Mouse (Mus musculus) A20 (cell line): ENCODE data around the gene Rab34.
"Not testable (repeated sequence)": the region's sequence is repeated elsewhere in the genome, so short reads cannot be mapped to it uniquely, and the experiment has no call there.

Experiments used
- DNase-seq: peaks from one replicate; pipeline ENCODE4 v3.0.0-alpha.2; 2011; ENCODE audit warnings: low read depth, low spot score

The Rab34 gene

DNA sequence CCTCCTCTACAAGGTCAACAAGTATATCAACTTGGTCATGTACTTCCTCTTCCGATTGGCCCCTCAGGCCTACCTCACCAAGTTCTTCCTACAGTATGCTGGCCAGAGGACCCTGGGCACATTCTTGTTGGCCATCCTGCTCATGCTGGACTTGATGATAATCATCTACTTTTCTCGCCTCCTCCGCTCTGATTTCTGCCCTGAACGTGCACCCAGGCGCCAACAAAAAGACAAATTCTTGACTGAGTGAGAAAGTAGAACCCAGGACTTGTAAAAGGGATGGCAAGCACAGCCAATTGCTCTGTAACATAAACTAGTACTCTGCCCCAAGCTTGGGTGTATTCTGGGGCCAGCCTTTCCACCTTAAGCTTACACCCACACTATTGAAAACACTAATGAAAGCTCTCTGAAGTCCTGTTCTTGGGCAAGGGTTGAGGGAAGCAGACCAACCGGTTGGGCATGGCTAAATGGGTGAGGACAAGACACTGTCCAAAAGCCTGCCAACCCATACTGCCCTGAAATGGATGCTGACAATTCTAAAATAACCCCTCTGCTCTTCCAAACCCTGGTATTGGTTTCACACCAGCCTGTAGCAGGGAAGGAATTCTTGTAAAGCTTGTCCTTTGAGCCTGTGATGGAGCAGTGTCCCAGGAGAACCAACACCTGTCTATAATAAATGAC lies 8.0 kb upstream of the Rab34 start:
- DNase-seq = peak; percentile 52

DNA sequence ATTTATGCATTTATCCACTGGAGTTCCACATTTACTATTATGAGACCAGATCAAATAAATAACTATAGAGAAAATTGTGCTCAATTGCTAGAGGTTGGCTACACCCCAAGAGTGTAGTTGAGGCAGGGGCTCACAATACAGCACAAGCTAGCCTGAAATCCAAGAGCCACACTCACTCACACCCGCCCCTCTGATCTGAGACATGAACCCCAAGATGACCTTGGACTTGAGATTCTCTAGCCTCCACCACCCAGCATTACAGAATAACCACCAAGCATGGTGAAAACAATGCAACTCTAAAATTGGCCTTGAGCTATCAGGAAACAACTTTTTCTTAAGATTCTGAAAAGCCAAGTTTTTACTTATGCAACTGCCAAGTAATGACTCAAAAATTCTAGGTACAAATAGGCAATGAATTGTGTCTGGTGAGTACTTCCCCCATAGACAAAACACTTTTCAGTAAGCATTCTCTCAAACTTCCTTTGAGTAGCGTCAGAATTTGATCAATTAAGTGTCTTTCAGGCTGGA lies 6.3 kb upstream of the Rab34 start:
- DNase-seq = no peak

DNA sequence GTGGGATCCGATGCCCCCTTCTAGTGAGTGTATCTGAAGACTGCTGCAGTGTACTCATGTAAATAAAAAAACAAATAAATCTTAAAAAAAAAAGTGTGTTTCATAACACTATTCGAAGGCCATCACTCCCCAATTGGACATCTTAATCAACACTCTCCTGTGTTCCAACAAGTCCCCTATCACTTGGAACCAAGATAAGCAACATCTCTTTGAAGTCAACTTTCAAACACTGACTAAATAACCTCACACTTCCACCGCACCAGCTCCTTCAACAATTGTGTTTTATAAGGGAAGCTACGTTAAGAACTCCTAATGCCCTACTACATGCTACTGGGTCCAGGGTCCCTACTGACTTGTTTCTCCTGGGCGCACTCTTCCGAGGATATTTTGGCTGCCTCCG lies 5.8 kb upstream of the Rab34 start:
- DNase-seq = peak; percentile 30

DNA sequence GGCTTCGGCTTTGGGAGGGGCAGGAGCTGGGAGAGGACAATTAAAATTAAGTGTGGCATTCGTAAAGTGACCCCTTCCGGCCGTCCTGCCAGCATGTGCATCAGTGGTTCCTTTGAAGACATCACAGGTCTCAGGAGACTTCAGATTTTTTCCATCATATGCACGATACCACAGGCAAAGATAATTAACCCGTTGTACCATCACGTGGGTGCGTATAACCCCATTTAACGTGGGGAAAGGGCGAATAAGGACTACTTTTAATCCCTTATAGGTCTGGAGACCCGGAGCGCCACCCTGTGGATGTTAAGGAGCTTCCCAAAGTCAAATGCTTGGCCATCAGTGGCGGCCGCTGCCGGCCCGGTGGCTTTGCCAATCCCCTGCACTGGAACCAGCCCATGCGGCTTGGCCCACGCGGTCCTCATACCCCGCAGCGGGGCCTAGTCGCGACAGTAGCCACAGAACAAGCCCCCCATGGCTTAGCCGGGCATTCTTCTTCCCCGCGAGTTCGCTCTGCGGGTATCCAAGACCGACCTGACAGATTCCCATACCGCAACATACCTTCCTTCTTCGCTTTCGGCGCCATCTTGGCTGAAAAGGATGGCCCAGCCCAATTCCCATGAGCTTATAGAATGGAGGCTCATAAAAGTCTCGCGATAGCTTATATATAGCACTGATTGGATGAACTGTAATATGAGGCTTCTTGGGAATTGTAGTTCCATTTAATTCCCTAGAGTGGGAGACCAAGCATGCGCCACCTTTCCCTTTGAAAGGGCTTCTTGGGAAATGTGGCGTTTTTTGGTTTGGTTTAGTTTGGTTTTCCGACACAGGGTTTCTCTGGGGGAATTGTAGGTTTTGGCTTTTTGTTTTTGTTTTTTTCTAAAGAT lies 5.0 kb upstream of the Rab34 start, which contains the start of gene Rpl23a:
Rpl23a (minus strand) TSS at position 624 of the 884 bp plus-strand sequence.
- peak; percentile 91 for DNase-seq

DNA sequence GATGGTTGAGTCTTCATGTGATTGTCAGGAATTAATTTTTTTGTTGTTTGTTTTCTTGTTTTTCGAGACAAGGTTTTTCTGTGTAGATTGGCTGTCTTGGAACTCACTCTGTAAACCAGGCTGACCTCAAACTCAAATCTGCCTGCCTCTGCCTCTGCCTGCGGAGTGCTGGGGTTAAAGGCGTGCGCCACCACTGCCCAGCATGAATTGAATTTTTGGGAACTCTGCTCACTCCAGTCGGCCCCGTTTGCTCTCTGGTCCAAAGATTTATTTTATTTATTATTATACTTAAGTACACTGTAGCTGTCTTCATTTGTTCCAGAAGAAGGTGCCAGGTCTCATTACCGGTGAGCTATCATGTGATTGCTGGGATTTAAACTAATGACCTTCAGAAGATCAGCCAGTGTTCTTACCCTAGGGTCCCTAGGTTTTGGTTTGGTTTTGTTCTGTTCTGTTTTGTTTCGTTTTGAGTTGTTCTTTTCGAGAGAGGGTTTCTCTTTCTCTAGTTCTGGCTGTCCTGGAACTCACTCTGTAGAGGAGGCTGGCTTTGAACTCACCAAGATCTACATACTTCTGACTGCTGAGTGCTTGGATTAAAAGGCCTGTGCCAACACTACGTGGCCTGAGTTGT lies 4.2 kb upstream of the Rab34 start:
- peak; percentile 46 for DNase-seq

DNA sequence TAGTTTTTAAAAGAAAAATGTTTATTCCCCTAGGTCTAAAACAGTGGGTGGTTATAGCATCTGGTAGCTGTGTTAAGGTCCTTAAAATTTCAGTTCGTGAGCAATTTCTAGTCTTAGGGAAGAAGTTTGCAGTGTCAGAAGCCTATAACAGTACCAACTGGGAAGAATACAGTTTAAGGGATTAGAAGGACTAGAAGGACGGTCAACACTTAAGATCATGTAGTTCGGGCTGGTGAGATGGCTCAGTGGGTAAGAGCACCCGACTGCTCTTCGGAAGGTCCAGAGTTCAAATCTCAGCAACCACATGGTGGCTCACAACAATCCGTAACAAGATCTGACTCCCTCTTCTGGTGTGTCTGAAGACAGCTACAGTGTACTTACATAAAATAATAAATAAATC lies 3.5 kb upstream of the Rab34 start:
- DNase-seq = not testable (repeated sequence)

DNA sequence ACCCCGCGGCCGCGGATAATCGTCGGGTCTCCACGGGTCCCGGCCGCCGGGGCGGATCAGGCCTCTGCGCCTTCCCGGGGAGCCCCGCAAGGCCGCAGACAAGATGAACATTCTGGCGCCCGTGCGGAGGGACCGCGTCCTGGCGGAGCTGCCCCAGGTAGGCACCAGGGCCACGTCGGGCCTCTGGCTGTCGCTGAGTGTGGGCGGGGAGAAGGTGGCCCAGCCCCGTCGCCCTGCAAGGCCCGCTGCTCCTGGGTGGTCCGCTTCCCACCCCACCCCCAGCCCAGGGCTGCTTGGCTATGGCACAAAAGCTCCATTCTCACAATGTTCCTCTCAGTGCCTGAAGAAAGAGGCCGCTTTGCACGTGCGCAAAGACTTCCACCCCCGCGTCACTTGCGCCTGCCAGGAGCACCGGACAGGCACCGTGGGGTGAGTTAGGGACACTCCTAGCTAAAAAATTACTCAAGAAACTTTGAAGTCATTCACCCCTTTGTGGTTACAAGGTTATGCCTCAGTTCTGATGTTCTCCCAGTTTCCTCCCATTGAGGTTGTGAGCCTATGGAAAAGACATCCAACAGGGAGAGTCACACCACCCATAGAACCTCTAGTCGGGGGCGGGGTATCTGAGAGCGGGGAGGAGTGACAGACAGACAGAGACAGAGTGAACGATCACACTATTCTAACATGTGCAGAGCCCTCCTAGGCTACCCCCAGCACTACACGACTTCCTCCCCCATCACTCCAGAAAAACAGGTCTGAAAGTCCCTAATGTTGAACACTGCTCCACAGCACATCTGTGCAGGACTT lies 1.2 kb downstream of the Rab34 start:
- DNase-seq = no peak

DNA sequence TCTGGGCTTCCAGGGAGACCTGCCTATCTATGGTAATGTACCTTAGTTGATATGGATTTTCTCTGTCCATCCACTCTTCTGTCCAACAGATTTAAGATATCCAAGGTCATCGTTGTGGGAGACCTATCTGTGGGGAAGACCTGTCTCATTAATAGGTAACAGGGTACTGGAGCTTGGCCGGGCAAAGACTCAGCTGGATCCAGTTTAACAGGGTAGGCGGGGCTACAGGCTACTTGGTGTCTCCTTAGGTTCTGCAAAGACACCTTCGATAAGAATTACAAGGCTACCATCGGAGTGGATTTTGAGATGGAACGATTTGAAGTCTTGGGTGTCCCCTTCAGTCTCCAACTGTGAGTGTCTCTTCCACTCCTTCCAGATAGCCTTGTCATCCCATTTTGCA lies 1.8 kb downstream of the Rab34 start:
- DNase-seq = no peak

DNA sequence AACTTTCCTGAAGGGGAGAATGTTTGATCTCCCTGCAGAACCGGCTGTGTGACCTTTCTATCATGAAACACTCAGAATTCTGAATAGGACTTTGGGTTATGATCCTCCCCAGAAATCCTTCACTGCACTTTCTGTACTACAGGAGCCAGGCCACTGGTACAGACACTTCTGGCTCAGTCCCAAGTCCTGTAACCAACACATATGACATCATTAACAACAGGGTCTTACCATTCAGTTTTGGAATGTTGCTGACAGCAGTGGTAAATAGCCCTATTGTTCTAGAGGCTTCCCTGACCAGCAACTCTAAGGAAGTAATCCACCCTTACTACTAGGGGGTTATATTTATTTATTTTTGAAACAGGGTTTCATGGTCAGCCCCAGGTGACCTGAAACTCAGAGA lies 4.9 kb downstream of the Rab34 start, which contains the start of gene Proca1:
Proca1 (plus strand) TSS at position 280 of the 400 bp plus-strand sequence.
- no peak for DNase-seq

DNA sequence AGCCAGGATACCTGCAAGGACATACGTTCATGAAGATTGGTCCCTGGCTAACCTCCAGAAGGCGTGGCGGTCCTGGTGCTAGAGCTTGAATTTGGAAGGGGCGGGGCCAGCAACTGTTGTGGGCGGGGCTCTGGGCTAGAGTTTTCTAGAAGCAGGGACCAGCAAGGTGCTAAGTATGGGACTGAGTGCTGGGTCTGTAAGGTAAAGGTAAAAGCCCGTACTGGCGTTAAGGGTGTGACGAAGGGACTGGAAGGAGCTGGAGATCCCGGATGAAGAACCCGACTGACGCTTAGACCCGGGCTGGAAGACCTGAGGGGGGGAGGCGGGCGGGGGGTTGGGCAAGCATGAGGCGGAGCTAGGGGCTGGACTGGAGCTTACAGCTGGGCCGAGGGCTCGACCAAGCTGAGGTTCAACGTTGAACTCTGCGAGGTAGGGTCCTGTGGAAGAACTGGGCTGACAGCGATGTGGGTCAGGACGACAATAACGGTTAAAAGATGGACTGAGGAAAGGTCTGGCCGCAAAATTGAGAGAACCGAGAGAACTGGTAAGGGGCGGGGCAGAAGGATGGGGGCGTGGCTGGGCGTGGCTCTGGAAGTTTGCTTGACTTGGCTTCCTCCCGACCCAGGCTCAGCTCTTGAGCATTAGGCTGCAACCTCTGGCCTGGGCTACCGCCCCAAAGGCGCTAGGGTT lies 6.3 kb downstream of the Rab34 start:
- DNase-seq = peak; percentile 91

DNA sequence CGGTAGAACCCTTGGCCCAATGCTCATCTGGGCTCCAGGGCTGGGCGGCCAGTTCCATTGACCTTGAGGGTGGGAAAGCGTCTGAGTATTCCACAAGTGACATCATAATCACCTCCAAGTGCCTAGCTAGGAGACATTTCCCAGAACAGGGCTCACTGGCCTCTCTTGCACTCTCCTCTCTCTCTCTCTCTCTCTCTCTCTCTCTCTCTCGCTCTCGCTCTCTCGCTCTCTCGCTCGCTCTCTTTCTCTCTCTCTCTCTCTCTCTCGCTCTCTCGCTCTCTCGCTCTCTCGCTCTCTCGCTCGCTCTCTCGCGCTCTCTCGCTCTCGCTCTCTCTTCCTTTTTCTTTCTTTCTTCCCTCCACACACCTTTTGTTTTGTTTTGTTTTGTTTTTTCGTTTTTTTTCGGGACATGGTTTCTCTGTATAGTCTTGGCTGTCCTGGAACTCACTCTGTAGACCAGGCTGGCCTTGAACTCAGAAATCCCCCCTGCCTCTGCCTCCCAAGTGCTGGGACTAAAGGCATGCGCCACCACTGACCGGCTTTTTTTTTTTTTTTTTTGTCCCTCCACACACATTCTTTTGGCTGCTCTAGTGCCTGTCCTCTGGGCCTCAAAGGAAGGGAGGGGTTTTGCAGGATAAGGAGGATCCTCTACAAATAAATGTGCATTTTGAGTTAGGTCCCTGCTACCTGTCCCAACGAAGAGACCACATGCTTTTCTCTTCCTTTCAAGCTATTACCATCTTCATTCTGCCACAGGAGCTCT lies 7.1 kb downstream of the Rab34 start:
- no peak for DNase-seq

DNA sequence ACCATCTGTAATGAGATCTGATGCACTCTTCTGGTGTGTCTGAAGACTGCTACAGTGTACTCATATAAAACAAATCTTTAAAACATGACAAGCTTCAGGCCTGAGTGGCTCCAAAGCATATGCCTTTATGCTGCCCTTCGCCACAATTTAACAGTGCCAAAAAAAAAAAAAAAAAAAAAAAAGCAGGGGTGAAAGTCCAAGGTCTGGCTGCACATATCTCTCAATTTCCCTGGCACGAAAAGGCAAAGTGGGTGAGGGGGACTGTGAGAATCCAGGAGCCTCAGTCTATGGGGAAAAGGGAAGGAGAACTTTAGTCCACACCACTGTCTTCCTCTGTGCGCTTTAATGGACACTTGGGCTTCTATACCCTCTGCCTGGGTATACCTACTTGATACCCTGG lies 14.1 kb downstream of the Rab34 start:
- no peak for DNase-seq

DNA sequence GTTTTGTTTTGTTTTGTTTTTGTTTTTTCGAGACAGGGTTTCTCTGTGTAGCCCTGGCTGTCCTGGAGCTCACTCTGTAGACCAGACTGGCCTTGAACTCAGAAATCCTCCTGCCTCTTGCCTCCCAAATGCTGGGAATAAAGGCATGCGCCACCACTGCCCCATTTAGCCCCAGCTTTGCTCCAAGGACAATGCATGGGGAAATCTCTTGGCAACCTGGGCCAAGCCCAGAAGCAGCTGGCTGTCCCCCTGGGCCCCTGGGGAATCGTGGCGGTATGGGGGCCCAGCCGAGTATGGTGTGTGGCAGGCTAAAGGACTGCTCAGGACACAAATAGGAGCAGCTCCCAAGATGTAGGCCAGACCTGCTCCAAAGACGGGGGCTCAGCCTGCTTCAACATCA lies 16.1 kb downstream of the Rab34 start:
- DNase-seq = no peak

DNA sequence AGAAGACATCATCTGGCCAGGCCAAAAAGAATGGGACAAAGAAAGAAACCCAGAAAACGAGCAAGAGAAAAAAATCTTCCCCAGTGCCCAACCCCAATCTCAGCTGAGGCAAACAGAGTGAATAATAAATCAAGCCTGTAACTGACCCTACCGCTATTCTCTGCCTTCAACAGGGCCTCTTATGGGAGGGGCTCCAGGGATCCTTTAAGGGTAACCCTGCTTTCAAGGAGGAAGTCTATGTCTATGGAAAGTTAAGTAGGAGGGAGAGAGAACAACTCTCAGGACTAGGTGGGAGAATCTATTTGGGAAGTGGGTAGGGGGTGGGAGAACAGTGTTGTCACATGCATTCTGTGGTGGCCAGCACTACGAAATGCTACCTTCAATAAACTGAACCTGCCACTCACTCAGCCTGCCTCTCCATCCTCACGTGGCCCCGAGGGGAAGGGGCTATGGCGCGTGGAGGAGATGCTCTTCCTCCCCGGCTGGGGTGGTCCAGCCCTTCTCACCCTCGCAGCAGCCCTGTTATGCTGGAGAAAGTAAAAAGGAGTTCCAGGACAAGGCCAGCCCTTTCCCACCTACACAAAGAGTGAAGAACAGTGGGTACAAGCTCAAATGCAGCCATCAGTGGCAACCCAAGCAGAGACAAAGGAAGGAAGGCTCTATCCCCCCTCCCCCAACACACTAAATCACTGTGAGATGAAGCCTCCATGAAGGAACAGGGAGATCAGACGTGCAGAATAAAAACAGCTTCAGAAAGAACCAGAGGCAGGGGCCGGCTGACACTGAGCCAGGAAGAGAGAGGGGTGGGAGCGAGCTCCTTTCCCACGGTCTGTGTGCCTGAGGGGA lies 17.4 kb downstream of the Rab34 start:
- no peak for DNase-seq

DNA sequence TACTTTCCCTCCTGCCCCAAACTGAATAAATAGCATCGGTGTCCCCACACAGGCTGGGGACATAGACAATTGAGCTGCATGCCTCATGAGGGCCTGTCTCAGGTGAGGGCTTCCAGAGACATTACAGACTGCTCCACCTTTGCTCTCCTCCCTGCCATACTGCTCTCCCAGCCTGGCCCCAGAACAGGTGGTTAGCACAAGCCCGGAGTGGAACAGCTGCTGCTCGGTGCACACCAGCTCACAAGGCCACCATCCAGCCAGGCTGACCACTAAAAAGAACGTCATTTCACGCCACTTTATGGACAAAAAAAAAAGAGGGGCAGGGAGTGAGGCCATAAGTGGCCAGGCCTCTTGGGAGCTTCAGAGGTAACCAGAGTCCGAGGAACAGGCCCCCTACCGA lies 19.0 kb downstream of the Rab34 start:
- no peak for DNase-seq

DNA sequence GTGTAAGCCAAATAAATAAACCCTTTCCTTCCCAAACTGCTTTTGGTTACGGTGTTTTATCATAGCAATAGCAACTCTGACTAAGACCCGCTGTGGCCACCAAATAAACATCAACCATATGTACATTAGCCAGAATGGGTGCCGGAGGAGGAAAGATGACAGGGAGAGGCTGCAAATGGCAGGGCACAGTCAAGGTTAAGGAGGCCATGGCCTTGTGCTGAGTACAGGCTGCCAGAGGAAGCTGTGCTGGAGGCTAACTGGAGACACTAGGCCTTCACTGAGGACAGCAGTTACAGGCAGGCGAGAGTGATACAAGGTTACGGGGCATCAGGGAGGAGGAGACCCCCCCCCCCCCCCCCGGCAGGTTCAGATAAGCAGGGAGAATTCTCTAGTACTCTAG lies 21.7 kb downstream of the Rab34 start:
- DNase-seq = no peak

DNA sequence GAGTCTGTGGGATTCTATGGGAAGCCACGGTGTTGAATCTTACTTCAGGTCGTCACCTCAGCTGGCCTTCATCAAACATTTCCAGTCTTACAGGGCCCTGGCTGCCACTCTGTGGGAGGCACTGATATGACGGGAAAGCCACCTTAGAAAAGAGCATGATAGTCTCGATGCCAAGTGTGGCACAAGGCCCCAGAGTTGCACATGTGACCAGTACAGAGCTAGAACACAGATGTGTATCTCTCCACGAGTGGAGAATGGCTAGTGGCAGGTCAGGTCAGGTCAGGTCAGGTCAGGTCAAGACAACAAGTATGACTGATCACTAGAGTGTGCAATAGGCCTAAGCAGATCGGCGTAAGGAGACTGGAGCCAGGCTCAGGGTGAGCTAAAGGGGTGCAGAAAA lies 22.4 kb downstream of the Rab34 start:
- DNase-seq = no peak

DNA sequence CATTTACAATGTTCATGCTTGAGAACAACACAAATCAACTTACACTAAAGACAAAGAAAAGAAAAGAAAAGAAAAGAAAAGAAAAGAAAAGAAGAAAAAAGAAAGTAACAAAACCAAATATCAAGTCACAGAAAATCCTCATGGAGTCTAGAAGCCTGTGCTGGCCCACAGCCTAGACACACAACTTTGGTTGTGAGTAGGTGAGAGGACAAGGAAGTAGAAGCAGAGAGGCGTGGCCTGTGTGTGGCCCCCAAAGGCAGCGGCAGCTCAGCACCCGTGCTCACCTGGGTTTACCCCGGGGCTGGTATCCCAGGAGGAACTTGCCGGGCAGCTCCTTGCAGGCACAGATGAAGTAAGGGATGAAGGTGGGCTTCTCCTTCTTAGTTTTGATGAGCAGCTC lies 23.3 kb downstream of the Rab34 start:
- DNase-seq = no peak
